Mouse (Mus musculus): ENCODE data around the gene Adora1.

DNA sequence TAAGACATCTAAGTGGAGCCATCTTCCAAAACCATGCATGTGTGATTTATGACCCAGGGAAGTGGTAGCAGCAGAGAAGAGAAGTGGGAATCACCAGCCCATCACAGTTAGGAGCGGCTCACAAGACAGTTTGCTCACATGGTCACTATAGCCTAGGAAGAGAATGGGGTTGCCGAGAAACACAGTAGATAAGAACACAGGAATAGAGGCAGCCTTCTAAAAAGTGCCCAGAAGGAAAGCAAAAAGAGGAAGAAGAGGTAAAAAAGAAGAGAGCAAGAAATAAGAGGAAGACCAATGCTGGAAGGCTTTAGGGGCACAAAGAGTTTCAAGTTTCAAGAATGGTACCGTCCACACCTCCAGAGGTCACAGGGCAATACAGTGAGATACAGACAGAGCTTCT, 47.1 kb upstream of the Adora1 start:
- TF ChIP-seq POLR2A (IDR thresholded peaks at IDR 0.05; ENCODE audit: borderline replicate concordance, extremely low read depth, low read depth, low read length) (no peak), CTCF (IDR thresholded peaks at IDR 0.05; ENCODE audit: insufficient read depth, low read length) (no peak)
